Mouse (Mus musculus): ENCODE measurements at regions not wholly inside any gene's neighbourhood (a gene's known extent, or its start where the extent isn't known, plus 50 kb on each side); places are given as distances from the start of the nearest gene placed in this dataset.

- no peak for TF ChIP-seq CTCF (IDR thresholded peaks at IDR 0.05; ENCODE audit: low read depth)
- TF ChIP-seq EP300 (optimal IDR thresholded peaks at IDR 0.05), result no peak
Observed at GRCm38 (mm10) chr6:148513134-148513533, 68.9 kb upstream of the Tmtc1 start.

All from stomach, postnatal 0 days (tissue).